Mouse (Mus musculus) intestine, embryonic 15.5 days (tissue): ENCODE results near the gene Baiap2l2. TPM values are rescaled to one million over a fixed set of nuclear protein-coding genes. Genes with fewer than 3 reads are reported as not detected.
A peak's percentile ranks its signal among the peaks of the same experiment; 100 is the strongest.

Experiments used
- ATAC-seq: fragments of 200-750 bp; cut with Nextera tagmentation; 2 replicates; pipeline ENCODE4 v1.8.0; 2017; ENCODE audit warnings: moderate TSS enrichment, moderate library complexity
- H3K27ac ChIP-seq: fragments of 300-500 bp; sonication (generic); 2 replicates; pipeline ENCODE4 v1.5.1; 2015; ENCODE audit warnings: mild to moderate bottlenecking, inconsistent platforms
- H3K27me3 ChIP-seq: fragments of 300-500 bp; sonication (generic); replicated peaks from 2 replicates; pipeline ENCODE4 v1.6.1; 2015; ENCODE audit warnings: inconsistent platforms
- H3K36me3 ChIP-seq: fragments of 300-500 bp; sonication (generic); 2 replicates; pipeline ENCODE4 v1.6.1; 2015; ENCODE audit warnings: inconsistent platforms
- H3K4me1 ChIP-seq: fragments of 300-500 bp; sonication (generic); replicated peaks from 2 replicates; pipeline ENCODE4 v1.6.1; 2015; ENCODE audit warnings: inconsistent platforms
- H3K4me2 ChIP-seq: fragments of 300-500 bp; sonication (generic); replicated peaks from 2 replicates; pipeline ENCODE4 v1.6.1; 2015; ENCODE audit warnings: mild to moderate bottlenecking, inconsistent platforms
- H3K4me3 ChIP-seq: fragments of 300-500 bp; sonication (generic); replicated peaks from 2 replicates; pipeline ENCODE4 v1.5.1; 2015; ENCODE audit warnings: inconsistent platforms
- H3K9ac ChIP-seq: fragments of 300-500 bp; sonication (generic); 2 replicates; pipeline ENCODE4 v1.6.1; 2015; ENCODE audit warnings: inconsistent platforms
- H3K9me3 ChIP-seq: fragments of 300-500 bp; sonication (generic); 2 replicates; pipeline ENCODE4 v1.6.1; 2016; ENCODE audit warnings: inconsistent platforms
- WGBS: fragments of 180-500 bp; shearing (Covaris S2); methylation state at CpG from one replicate; pipeline ENCODE4 v1.1.7; 2015; 5-methylcytosine and 5-hydroxymethylcytosine counted together
- polyA plus RNA-seq: library from polyadenylated mRNA; unstranded; fragments of >200 nt; fragmentation: Nextera tagmentation; extraction: Ambion mirVana; gene quantifications from 2 replicates; pipeline ENCODE4 v1.2.1, GENCODE M21; 2015

Baiap2l2 gene
- polyA plus RNA-seq, 1 experiment from 2014 or later = 12.3 TPM

GRCm38 (mm10) chr15:79323791-79324155 is 38.4 kb upstream of the Baiap2l2 start:
- Histone ChIP-seq H3K4me1 (peaks cover 42% of the 10 kb centered on the region), H3K9ac (no peak overlapping the region), H3K36me3 (no peaks in the 10 kb centered on the region), H3K4me3 (no peak overlapping the region), H3K27me3 (no peaks in the 10 kb centered on the region), H3K4me2 (no peak overlapping the region), H3K9me3 (no peaks in the 10 kb centered on the region), H3K27ac (peak overlapping the region; percentile 76)
- ATAC-seq = no peak
- WGBS = 85% methylated on average over 4 of the region's 4 CpGs

GRCm38 (mm10) chr15:79322991-79323790 is 37.9 kb upstream of the Baiap2l2 start:
- H3K4me3 ChIP-seq = no peak overlapping the region
- 71% methylated on average over 6 of the region's 6 CpGs for WGBS
- H3K4me2 ChIP-seq = no peak overlapping the region; the same call in 1 of the 2 replicates
- no peaks in the 10 kb centered on the region for H3K27me3 ChIP-seq
- H3K9me3 ChIP-seq = no peaks in the 10 kb centered on the region
- no peak for ATAC-seq
- H3K4me1 ChIP-seq = peaks cover 42% of the 10 kb centered on the region
- no peaks in the 10 kb centered on the region for H3K36me3 ChIP-seq
- H3K27ac ChIP-seq = peak overlapping the region; percentile 76
- H3K9ac ChIP-seq = no peak overlapping the region

GRCm38 (mm10) chr15:79322281-79322990 is 37.1 kb upstream of the Baiap2l2 start:
- Histone ChIP-seq H3K27me3 (no peaks in the 10 kb centered on the region), H3K36me3 (no peaks in the 10 kb centered on the region), H3K4me1 (peaks cover 40% of the 10 kb centered on the region), H3K4me3 (no peak overlapping the region), H3K27ac (peak overlapping the region; percentile 76), H3K9ac (no peak overlapping the region), H3K9me3 (no peaks in the 10 kb centered on the region), H3K4me2 (no peak overlapping the region; the same call in 1 of the 2 replicates)
- 52% methylated on average over 11 of the region's 11 CpGs for WGBS
- peak; percentile 52 for ATAC-seq

- peak; percentile 63 for ATAC-seq
- H3K9ac ChIP-seq = no peak overlapping the region
Observed at GRCm38 (mm10) chr15:79321733-79322190, 36.4 kb upstream of the Baiap2l2 start.

GRCm38 (mm10) chr15:79313848-79314369 is 28.6 kb upstream of the Baiap2l2 start:
- 69% methylated on average over 8 of the region's 8 CpGs for WGBS

More at GRCm38 (mm10) chr15:79321733-79322190, 36.4 kb upstream of the Baiap2l2 start:
- Histone ChIP-seq H3K4me3 (no peak overlapping the region), H3K36me3 (no peaks in the 10 kb centered on the region), H3K4me1 (peaks cover 35% of the 10 kb centered on the region), H3K4me2 (no peak overlapping the region), H3K9me3 (no peaks in the 10 kb centered on the region), H3K27ac (peak overlapping the region; percentile 76), H3K27me3 (no peaks in the 10 kb centered on the region)
- WGBS = 53% methylated on average over 5 of the region's 5 CpGs

GRCm38 (mm10) chr15:79307861-79308260 is 22.5 kb upstream of the Baiap2l2 start:
- no peaks in the 10 kb centered on the region for H3K27me3 ChIP-seq
- no peak overlapping the region for H3K27ac ChIP-seq
- no peaks in the 10 kb centered on the region for H3K9me3 ChIP-seq
- WGBS = 43% methylated on average over 4 of the region's 4 CpGs
- H3K4me1 ChIP-seq = no peaks in the 10 kb centered on the region
- H3K36me3 ChIP-seq = peaks cover 3% of the 10 kb centered on the region; the same call in 1 of the 2 replicates
- no peak overlapping the region for H3K4me2 ChIP-seq
- H3K9ac ChIP-seq = no peak overlapping the region
- no peak for ATAC-seq
- no peak overlapping the region for H3K4me3 ChIP-seq

More at GRCm38 (mm10) chr15:79313848-79314369, 28.6 kb upstream of the Baiap2l2 start:
- H3K9me3 ChIP-seq = no peaks in the 10 kb centered on the region
- no peaks in the 10 kb centered on the region for H3K36me3 ChIP-seq
- no peak overlapping the region for H3K27ac ChIP-seq
- no peak overlapping the region for H3K4me3 ChIP-seq
- H3K4me1 ChIP-seq = no peaks in the 10 kb centered on the region
- H3K9ac ChIP-seq = no peak overlapping the region
- H3K4me2 ChIP-seq = no peak overlapping the region
- no peak for ATAC-seq
- H3K27me3 ChIP-seq = no peaks in the 10 kb centered on the region

- Histone ChIP-seq H3K9ac (no peak overlapping the region), H3K4me1 (no peaks in the 10 kb centered on the region), H3K36me3 (peaks cover 3% of the 10 kb centered on the region; the same call in 1 of the 2 replicates), H3K27me3 (no peaks in the 10 kb centered on the region), H3K4me2 (no peak overlapping the region), H3K27ac (no peak overlapping the region), H3K4me3 (no peak overlapping the region), H3K9me3 (no peaks in the 10 kb centered on the region)
- ATAC-seq = no peak
- WGBS = 75% methylated on average over 23 of the region's 23 CpGs
Observed at GRCm38 (mm10) chr15:79306043-79306637, 20.8 kb upstream of the Baiap2l2 start.

- Histone ChIP-seq H3K27ac (no peak overlapping the region), H3K4me1 (no peaks in the 10 kb centered on the region), H3K36me3 (peaks cover 5% of the 10 kb centered on the region; the same call in 1 of the 2 replicates), H3K4me3 (no peak overlapping the region), H3K27me3 (no peaks in the 10 kb centered on the region), H3K9me3 (no peaks in the 10 kb centered on the region), H3K4me2 (no peak overlapping the region), H3K9ac (no peak overlapping the region)
- WGBS = 60% methylated on average over 5 of the region's 5 CpGs
- no peak for ATAC-seq
Observed at GRCm38 (mm10) chr15:79304832-79305231, 19.5 kb upstream of the Baiap2l2 start.

- no peak overlapping the region for H3K9ac ChIP-seq
- no peak overlapping the region for H3K4me3 ChIP-seq
- peaks cover 5% of the 10 kb centered on the region; the same call in 1 of the 2 replicates for H3K36me3 ChIP-seq
- H3K27ac ChIP-seq = no peak overlapping the region
- no peak overlapping the region for H3K4me2 ChIP-seq
- no peaks in the 10 kb centered on the region for H3K9me3 ChIP-seq
- ATAC-seq = no peak
- 81% methylated on average over 8 of the region's 8 CpGs for WGBS
- no peaks in the 10 kb centered on the region for H3K27me3 ChIP-seq
- no peaks in the 10 kb centered on the region for H3K4me1 ChIP-seq
Observed at GRCm38 (mm10) chr15:79303725-79304124, 18.4 kb upstream of the Baiap2l2 start.

GRCm38 (mm10) chr15:79299563-79300155 is 14.3 kb upstream of the Baiap2l2 start:
- H3K9me3 ChIP-seq = no peaks in the 10 kb centered on the region
- 65% methylated on average over 2 of the region's 2 CpGs for WGBS
- no peak for ATAC-seq
- no peak overlapping the region for H3K27ac ChIP-seq
- H3K27me3 ChIP-seq = no peaks in the 10 kb centered on the region
- H3K36me3 ChIP-seq = 0 out of 2 replicates have a peak, but pooled peaks cover 3% of the 10 kb centered on the region
- H3K4me1 ChIP-seq = no peaks in the 10 kb centered on the region
- no peak overlapping the region for H3K4me2 ChIP-seq
- H3K9ac ChIP-seq = no peak overlapping the region
- no peak overlapping the region for H3K4me3 ChIP-seq

GRCm38 (mm10) chr15:79298553-79298952 is 13.2 kb upstream of the Baiap2l2 start:
- Histone ChIP-seq H3K27ac (no peak overlapping the region), H3K4me1 (no peaks in the 10 kb centered on the region), H3K9me3 (no peaks in the 10 kb centered on the region), H3K36me3 (0 out of 2 replicates have a peak, but pooled peaks cover 3% of the 10 kb centered on the region), H3K9ac (no peak overlapping the region), H3K4me2 (no peak overlapping the region), H3K27me3 (no peaks in the 10 kb centered on the region), H3K4me3 (no peak overlapping the region)
- no peak for ATAC-seq
- 86% methylated on average over 6 of the region's 6 CpGs for WGBS
